Mouse (Mus musculus) frontal cortex, adult (tissue): Measurements from ENCODE around the gene Ak4.

Experiments
- ATAC-seq: cut with Nextera tagmentation; 2 replicates; pipeline ENCODE4 v1.9.2; 2017; ENCODE audit warnings: mild to moderate bottlenecking, moderate library complexity, mixed read lengths; ENCODE audit not compliant: low TSS enrichment

Ak4 gene

DNA sequence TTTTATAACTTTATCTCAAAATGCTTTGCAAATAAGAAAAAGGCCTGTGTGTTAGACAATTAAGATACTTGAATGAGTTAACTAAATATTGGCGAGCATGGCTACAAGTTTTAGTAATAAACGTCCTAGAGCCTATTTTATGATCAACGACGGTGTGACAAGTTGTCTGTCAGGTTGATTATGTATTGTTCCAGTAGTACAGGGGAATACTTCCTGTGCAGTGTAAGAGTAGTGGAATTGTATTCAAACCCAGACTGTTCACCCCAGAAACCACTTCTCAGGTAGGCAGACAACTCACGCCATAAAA is 91.8 kb downstream of the Ak4 start:
- no peak for ATAC-seq

DNA sequence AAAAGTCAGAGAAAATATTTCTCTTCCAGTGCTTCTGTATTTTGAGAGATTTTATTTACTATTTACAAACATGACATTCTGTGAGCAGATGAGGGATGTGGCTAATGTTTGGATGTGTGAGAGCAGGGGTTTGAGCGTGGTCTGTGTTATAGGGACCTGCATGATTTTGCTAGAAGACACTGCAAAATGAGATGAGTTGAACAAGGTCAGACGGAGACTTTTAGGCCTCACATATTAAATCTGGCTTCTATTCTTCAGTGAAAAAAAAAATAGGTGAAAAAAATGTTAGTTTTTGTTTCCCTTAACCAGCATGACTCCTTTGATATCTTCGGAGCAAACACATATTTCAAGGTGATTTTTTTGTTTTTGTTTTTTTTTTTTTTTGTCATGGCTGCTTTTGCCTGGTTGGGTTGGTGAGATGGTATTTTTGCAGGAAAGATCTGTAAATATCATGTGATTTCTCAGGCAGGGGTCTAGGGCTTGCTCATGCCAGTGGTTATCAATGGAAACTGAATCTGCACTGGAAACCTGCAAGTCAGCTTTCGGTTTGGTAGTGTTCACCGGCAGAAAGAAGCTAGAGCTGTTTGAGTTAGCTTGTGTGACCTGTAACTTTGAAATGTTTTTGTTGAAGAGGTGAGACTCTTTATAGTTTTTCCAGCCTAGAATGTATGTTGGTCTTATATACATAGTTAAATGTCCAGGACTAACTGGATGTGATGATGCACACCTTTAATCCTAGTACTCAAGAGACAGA is 92.9 kb downstream of the Ak4 start:
- ATAC-seq: no peak

DNA sequence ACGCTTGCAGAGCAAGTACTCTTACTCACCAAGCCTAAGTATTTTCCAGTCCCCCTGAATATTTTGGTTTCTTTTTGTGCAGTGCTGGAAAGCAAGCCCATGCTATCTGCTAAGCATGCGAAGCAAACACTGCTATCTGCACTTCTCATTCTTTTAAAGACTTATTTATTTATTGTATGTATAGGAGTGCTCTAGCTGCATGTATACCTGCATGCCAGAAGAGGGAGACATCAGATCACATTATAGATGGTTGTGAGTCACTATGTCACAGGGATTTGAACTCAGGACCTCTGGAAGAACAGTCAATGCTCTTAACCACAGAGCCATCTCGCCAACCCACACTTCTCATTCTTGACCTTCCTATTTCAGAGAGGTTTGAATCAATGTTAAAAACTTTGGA is 94.2 kb downstream of the Ak4 start:
- no peak for ATAC-seq

DNA sequence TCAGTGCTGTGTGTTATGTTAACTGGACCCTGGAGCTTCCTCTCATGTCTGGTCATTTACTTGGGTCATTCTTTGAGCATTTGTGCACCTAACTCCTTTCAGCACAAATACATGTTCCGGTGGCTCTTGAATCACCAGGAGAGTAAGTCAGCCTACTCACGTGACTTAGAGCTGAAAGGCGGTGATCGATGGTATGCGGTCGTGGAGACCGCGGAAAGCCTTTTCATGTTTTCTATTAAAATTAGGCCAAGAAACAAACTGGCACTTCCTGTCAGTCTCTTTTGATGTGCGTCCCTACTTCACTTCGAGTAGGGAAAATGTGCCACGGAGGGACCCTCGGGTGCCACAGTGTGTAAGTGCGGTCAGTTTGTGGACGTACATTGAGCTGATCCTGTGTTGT is 96.8 kb downstream of the Ak4 start:
- ATAC-seq: no peak
